Mouse (Mus musculus) embryonic facial prominence, embryonic 11.5 days (tissue): ENCODE results near the gene Slc27a1. TPM values are rescaled to one million over a fixed set of nuclear protein-coding genes. Genes with fewer than 3 reads are reported as not detected.

ENCODE experiments used
- ATAC-seq: fragments of 200-750 bp; cut with Nextera tagmentation; replicated peaks from 2 replicates; pipeline ENCODE4 v1.8.0; 2017; ENCODE audit warnings: low read depth; ENCODE audit not compliant: insufficient number of reproducible peaks, low FRiP score, low TSS enrichment
- DNase-seq: peaks from one replicate; pipeline ENCODE4 v3.0.0-alpha.2; 2015; ENCODE audit warnings: low spot score
- H3K27ac ChIP-seq: fragments of 300-500 bp; sonication (generic); replicated peaks from 2 replicates; pipeline ENCODE4 v1.5.1; 2014; ENCODE audit warnings: mild to moderate bottlenecking, low read depth, low read length, control low read depth
- H3K27me3 ChIP-seq: fragments of 300-500 bp; sonication (generic); 2 replicates; pipeline ENCODE4 v1.6.1; 2014; ENCODE audit warnings: mild to moderate bottlenecking, low read length, moderate library complexity, mixed read lengths; ENCODE audit not compliant: control insufficient read depth, insufficient read depth
- H3K36me3 ChIP-seq: fragments of 300-500 bp; sonication (generic); replicated peaks from 2 replicates; pipeline ENCODE4 v1.6.1; 2014; ENCODE audit warnings: low read depth, mild to moderate bottlenecking, low read length, moderate library complexity, mixed read lengths; ENCODE audit not compliant: control insufficient read depth, insufficient read depth
- H3K4me1 ChIP-seq: fragments of 300-500 bp; sonication (generic); 2 replicates; pipeline ENCODE4 v1.6.1; 2014; ENCODE audit warnings: low read length, mixed read lengths; ENCODE audit not compliant: control insufficient read depth, insufficient read depth
- H3K4me2 ChIP-seq: fragments of 300-500 bp; sonication (generic); 2 replicates; pipeline ENCODE4 v1.6.1; 2014; ENCODE audit warnings: low read depth, mild to moderate bottlenecking, control low read depth, low read length, moderate library complexity
- H3K4me3 ChIP-seq: fragments of 300-500 bp; sonication (generic); 2 replicates; pipeline ENCODE4 v1.5.1; 2014; ENCODE audit warnings: low read depth, low read length, control low read depth
- H3K9ac ChIP-seq: fragments of 300-500 bp; sonication (generic); replicated peaks from 2 replicates; pipeline ENCODE4 v1.6.1; 2014; ENCODE audit warnings: mild to moderate bottlenecking, control low read depth, low read length
- H3K9me3 ChIP-seq: fragments of 300-500 bp; sonication (generic); replicated peaks from 2 replicates; pipeline ENCODE4 v1.6.1; 2016; ENCODE audit warnings: mild to moderate bottlenecking, low read length, inconsistent platforms, mixed read lengths; ENCODE audit not compliant: control insufficient read depth
- WGBS: fragments of 180-500 bp; shearing (Covaris S2); extraction: QIAGEN DNeasy Blood & Tissue Kit; methylation state at CpG from one replicate; pipeline ENCODE4 v1.1.7; 2014; 5-methylcytosine and 5-hydroxymethylcytosine counted together
- polyA plus RNA-seq: library from polyadenylated mRNA; unstranded; fragments of >200 nt; fragmentation: Nextera tagmentation; extraction: Ambion mirVana; gene quantifications from 2 replicates; pipeline ENCODE4 v1.2.1, GENCODE M21; 2014

Slc27a1 gene
- polyA plus RNA-seq, 1 experiment from 2014 or later: 11.2 TPM

GRCm38 (mm10) chr8:71613418-71613817, 44.7 kb downstream of the Slc27a1 start:
- no peak for DNase-seq
- Histone ChIP-seq H3K4me3 (no peak overlapping the region), H3K9ac (no peak overlapping the region), H3K4me1 (peaks cover 6% of the 10 kb centered on the region; the same call in 1 of the 2 replicates), H3K27me3 (no peaks in the 10 kb centered on the region), H3K4me2 (no peak overlapping the region), H3K27ac (no peak overlapping the region), H3K36me3 (no peaks in the 10 kb centered on the region; the same call in none of the 2 replicates), H3K9me3 (no peaks in the 10 kb centered on the region)
- no peak for ATAC-seq
- 34% methylated on average over 4 of the region's 4 CpGs for WGBS

DNA sequence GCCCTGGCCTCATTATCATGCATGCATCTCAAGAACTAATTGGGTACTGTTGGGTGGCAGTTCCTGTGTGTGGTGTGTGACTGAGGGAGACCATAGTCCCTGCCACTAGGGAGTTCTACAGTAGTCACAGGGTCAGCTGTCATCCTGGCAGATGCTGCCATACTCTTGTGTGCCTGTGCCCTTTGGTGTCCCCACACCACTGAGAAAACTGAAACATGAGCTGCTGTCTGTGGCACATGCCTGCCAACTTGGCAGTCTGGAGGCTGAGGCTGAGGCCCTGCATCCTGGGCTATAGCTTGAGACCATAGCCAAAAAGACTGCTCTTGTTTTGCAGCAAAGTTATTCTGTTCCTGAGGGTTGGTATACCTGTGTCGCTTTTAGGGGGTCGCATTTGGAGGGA, 51.1 kb downstream of the Slc27a1 start:
- H3K27me3 ChIP-seq: no peaks in the 10 kb centered on the region
- WGBS: 95% methylated on average over 2 of the region's 2 CpGs
- H3K9ac ChIP-seq: no peak overlapping the region
- no peak overlapping the region for H3K27ac ChIP-seq
- no peak for ATAC-seq
- peaks cover 37% of the 10 kb centered on the region for H3K36me3 ChIP-seq
- H3K4me1 ChIP-seq: no peaks in the 10 kb centered on the region
- no peak overlapping the region for H3K4me3 ChIP-seq
- no peak for DNase-seq
- H3K9me3 ChIP-seq: peaks cover 9% of the 10 kb centered on the region
- H3K4me2 ChIP-seq: no peak overlapping the region

DNA sequence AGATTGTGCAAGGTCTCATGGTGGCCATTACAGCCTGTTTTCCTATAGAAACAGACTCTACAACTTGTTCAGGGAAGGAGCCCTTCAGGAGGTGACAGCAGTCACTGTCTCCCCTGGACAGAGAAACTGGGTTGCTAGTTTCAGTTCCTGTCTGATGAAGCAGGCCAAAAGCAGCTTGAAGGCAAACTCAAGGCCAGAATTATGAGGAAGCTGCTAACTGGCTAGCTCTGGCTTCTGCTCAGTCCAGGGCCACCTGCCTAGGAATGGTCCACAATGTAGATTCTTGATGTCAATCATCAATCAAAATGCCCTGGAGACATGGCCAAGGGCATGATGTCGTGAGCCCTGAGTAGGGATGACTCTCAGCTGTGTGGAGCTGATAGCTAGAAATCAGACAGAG, 56.4 kb downstream of the Slc27a1 start:
- no peak overlapping the region for H3K4me3 ChIP-seq
- WGBS: 79% methylated on average over 1 of the region's 1 CpGs
- H3K9me3 ChIP-seq: peaks cover 9% of the 10 kb centered on the region
- DNase-seq: no peak
- H3K27me3 ChIP-seq: peaks cover under 1% of the 10 kb centered on the region; the same call in 1 of the 2 replicates
- peaks cover 37% of the 10 kb centered on the region for H3K36me3 ChIP-seq
- H3K9ac ChIP-seq: no peak overlapping the region
- no peak for ATAC-seq
- peaks cover 2% of the 10 kb centered on the region; the same call in 1 of the 2 replicates for H3K4me1 ChIP-seq
- no peak overlapping the region for H3K27ac ChIP-seq
- no peak overlapping the region for H3K4me2 ChIP-seq

GRCm38 (mm10) chr8:71626753-71627152, 58.1 kb downstream of the Slc27a1 start:
- peaks cover 26% of the 10 kb centered on the region for H3K36me3 ChIP-seq
- no peak overlapping the region for H3K4me2 ChIP-seq
- H3K27ac ChIP-seq: no peak overlapping the region
- H3K9me3 ChIP-seq: peaks cover 9% of the 10 kb centered on the region
- peaks cover 2% of the 10 kb centered on the region; the same call in 1 of the 2 replicates for H3K4me1 ChIP-seq
- ATAC-seq: no peak
- peaks cover 3% of the 10 kb centered on the region; the same call in 1 of the 2 replicates for H3K27me3 ChIP-seq
- WGBS: 78% methylated on average over 9 of the region's 9 CpGs
- no peak overlapping the region for H3K9ac ChIP-seq
- no peak overlapping the region for H3K4me3 ChIP-seq
- no peak for DNase-seq

GRCm38 (mm10) chr8:71627265-71628099, 58.8 kb downstream of the Slc27a1 start:
- ATAC-seq (no peak), DNase-seq (no peak)
- Histone ChIP-seq H3K4me2 (no peak overlapping the region), H3K9ac (no peak overlapping the region), H3K4me1 (peaks cover 2% of the 10 kb centered on the region; the same call in 1 of the 2 replicates), H3K36me3 (peaks cover 19% of the 10 kb centered on the region), H3K4me3 (no peak overlapping the region), H3K27me3 (peaks cover 3% of the 10 kb centered on the region; the same call in 1 of the 2 replicates), H3K9me3 (peaks cover 7% of the 10 kb centered on the region), H3K27ac (no peak overlapping the region)
- 45% methylated on average over 9 of the region's 9 CpGs for WGBS

- Histone ChIP-seq H3K4me2 (peak overlapping the region; percentile 95), H3K9me3 (no peaks in the 10 kb centered on the region; the same call in 1 of the 2 replicates), H3K9ac (peak overlapping the region; percentile 74), H3K27me3 (peaks cover 3% of the 10 kb centered on the region; the same call in 1 of the 2 replicates), H3K27ac (no peak overlapping the region), H3K36me3 (peaks cover 9% of the 10 kb centered on the region), H3K4me3 (peak overlapping the region; percentile 51), H3K4me1 (peaks cover 2% of the 10 kb centered on the region; the same call in 1 of the 2 replicates)
- ATAC-seq (no peak), DNase-seq (peak; percentile 31)
- 7% methylated on average over 16 of the region's 16 CpGs for WGBS
Measured at GRCm38 (mm10) chr8:71628396-71629095, 59.9 kb downstream of the Slc27a1 start.

DNA sequence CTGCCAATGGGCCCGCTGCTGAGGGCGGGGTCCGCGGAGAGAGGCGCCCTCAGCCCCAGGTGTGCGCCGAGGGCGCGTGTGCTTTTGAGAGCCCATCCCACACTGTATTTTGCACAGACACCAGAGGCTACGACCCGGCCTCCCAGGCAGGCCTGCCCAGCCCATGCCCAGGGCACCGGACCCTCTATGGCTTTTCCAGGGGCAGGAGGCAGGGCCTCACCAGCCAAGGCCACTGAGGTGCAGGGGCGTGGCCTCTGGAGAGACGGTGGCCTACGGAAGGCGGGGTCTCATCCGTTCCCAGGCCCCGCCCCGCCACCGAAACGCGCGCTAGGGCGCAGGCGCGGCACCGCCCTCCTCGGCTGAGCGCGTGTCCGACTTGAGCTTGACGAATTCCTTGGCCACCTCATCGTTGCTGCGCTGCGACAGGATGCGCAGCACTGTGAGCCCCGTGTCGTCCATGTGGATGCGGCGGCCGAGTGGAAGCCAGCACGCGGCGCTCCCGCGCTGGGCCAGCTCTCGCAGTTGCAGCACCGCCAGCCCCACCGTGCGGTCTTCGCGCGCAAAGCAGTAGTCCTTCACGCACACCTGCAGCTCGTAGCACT, 60.5 kb downstream of the Slc27a1 start:
- peak overlapping the region; percentile 74 for H3K9ac ChIP-seq
- H3K4me2 ChIP-seq: peak overlapping the region; percentile 95
- peak overlapping the region; percentile 51 for H3K4me3 ChIP-seq
- peaks cover 4% of the 10 kb centered on the region; the same call in 1 of the 2 replicates for H3K36me3 ChIP-seq
- peaks cover 2% of the 10 kb centered on the region; the same call in 1 of the 2 replicates for H3K4me1 ChIP-seq
- ATAC-seq (peak; percentile 88), DNase-seq (peak; percentile 94)
- under 1% methylated on average over 55 of the region's 55 CpGs for WGBS
- H3K27ac ChIP-seq: no peak overlapping the region
- H3K9me3 ChIP-seq: no peaks in the 10 kb centered on the region; the same call in 1 of the 2 replicates
- H3K27me3 ChIP-seq: peaks cover 3% of the 10 kb centered on the region; the same call in 1 of the 2 replicates
